Mouse (Mus musculus) olfactory bulb, adult 2 months (tissue): ENCODE results near the gene Mrpl16. TPM values are rescaled to one million over a fixed set of nuclear protein-coding genes. Genes with fewer than 3 reads are reported as not detected.

Experiments
- H3K27ac ChIP-seq: fragments of 200-500 bp; 2 replicates; pipeline ENCODE4 v1.5.1; 2012; ENCODE audit warnings: low read depth, low read length; ENCODE audit not compliant: insufficient read depth
- H3K4me1 ChIP-seq: fragments of 200-500 bp; 2 replicates; pipeline ENCODE4 v1.6.1; 2012; ENCODE audit warnings: low read length; ENCODE audit not compliant: control insufficient read depth, insufficient read depth
- H3K4me3 ChIP-seq: fragments of 200-500 bp; 2 replicates; pipeline ENCODE4 v1.5.1; 2012; ENCODE audit warnings: mild to moderate bottlenecking, low read depth, low read length, moderate library complexity; ENCODE audit not compliant: insufficient read depth
- CTCF ChIP-seq: fragments of 200-500 bp; IDR thresholded peaks from 2 replicates; pipeline ENCODE4 v1.5.1; 2012; ENCODE audit warnings: low read depth, mild to moderate bottlenecking, low read length, moderate library complexity; ENCODE audit not compliant: insufficient read depth
- POLR2A ChIP-seq: fragments of 200-500 bp; IDR thresholded peaks from 2 replicates; pipeline ENCODE4 v1.6.1; 2012; ENCODE audit warnings: mild to moderate bottlenecking, low read depth, low read length, moderate library complexity; ENCODE audit not compliant: insufficient read depth
- WGBS: fragments of 180-500 bp; shearing (Covaris S2); methylation state at CpG from one replicate; pipeline ENCODE4 v1.1.7; 2018; 5-methylcytosine and 5-hydroxymethylcytosine counted together
- polyA plus RNA-seq: library from polyadenylated mRNA; stranded (reverse); fragments of >200 nt; gene quantifications from 2 replicates; pipeline ENCODE4 v1.2.4, GENCODE M21; 2012; ENCODE audit warnings: low replicate concordance; ENCODE audit not compliant: missing spikeins, insufficient read depth, insufficient read length

Mrpl16 gene
- polyA plus RNA-seq, 1 experiment, result not detected

DNA sequence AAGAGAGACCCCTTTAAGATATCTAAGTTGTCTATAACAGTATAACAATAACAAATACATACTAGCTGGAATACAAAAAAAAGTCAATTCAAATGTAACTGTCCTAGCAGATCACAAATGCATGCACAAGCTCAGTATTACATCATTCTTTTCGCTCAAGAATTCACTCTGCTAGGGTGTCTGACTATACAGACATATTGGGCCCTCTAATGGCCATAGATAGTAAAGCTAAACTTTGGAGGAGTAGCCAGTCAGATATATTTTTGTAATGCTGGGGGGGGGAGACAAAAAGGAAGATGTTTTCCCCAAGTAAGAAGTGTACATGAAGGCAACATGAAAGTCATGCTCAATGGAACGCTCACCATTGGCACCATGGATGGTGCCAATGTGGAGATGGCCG is 5.1 kb upstream of the Mrpl16 start:
- Histone ChIP-seq H3K4me1 (no peaks in the 10 kb centered on the region), H3K27ac (no peak overlapping the region), H3K4me3 (no peak overlapping the region)
- WGBS, result 79% methylated on average over 3 of the region's 3 CpGs
- TF ChIP-seq POLR2A (no peak), CTCF (no peak)

- WGBS, result 61% methylated on average over 4 of the region's 4 CpGs
- Histone ChIP-seq H3K4me1 (no peaks in the 10 kb centered on the region), H3K4me3 (no peak overlapping the region), H3K27ac (no peak overlapping the region)
- TF ChIP-seq CTCF (no peak), POLR2A (no peak)
Measured at GRCm38 (mm10) chr19:11766413-11766812, 3.8 kb upstream of the Mrpl16 start.

GRCm38 (mm10) chr19:11768163-11768562 is 2.0 kb upstream of the Mrpl16 start:
- Histone ChIP-seq H3K4me1 (no peaks in the 10 kb centered on the region), H3K4me3 (no peak overlapping the region), H3K27ac (no peak overlapping the region)
- TF ChIP-seq POLR2A, result no peak
- no peak for TF ChIP-seq CTCF
- WGBS, result 10% methylated on average over 3 of the region's 3 CpGs

DNA sequence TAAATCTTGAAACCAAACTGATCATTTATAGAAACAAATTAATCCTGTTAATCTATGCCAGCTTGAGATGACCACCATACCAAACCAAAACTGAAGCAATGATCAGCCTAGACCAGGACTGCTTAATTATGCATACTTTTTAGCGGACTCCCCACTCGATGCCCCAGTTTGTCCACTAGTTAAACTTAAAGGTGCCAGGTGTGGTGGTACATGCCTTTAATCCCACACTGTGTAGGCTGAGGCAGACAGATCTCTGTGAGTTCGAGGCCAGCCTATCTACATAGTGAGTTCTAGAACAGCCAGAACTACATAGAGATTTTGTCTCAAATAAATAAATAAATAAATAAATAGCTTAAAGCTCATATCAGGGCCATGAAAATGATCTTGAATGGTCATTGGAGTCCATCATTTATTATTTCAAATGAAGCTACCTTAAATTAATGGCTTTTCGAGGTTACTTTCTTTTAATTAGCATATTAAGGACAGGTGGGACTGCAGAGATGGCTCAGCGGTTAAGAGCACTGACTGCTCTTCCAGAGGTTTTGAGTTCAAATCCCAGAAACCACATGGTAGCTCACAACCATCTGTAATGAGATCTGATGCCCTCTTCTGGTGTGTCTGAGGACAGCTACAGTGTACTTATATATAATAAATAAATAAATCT is 802 bp upstream of the Mrpl16 start:
- WGBS, result 91% methylated on average over 5 of the region's 5 CpGs
- Histone ChIP-seq H3K4me3 (no peak overlapping the region), H3K27ac (no peak overlapping the region), H3K4me1 (no peaks in the 10 kb centered on the region)
- TF ChIP-seq POLR2A (no peak), CTCF (no peak)

GRCm38 (mm10) chr19:11777191-11777865 is 7.1 kb downstream of the Mrpl16 start:
- Histone ChIP-seq H3K4me1 (no peaks in the 10 kb centered on the region), H3K27ac (no peak overlapping the region), H3K4me3 (no peak overlapping the region)
- TF ChIP-seq CTCF (no peak), POLR2A (no peak)
- WGBS, result 59% methylated on average over 7 of the region's 7 CpGs

GRCm38 (mm10) chr19:11785409-11786154 is 15.4 kb downstream of the Mrpl16 start:
- no peaks in the 10 kb centered on the region for H3K4me1 ChIP-seq
- 93% methylated on average over 14 of the region's 14 CpGs for WGBS
- TF ChIP-seq CTCF, result no peak
- TF ChIP-seq POLR2A, result no peak
- H3K27ac ChIP-seq, result no peak overlapping the region
- no peak overlapping the region for H3K4me3 ChIP-seq

GRCm38 (mm10) chr19:11787826-11788225 is 17.6 kb downstream of the Mrpl16 start:
- Histone ChIP-seq H3K4me1 (no peaks in the 10 kb centered on the region), H3K27ac (no peak overlapping the region), H3K4me3 (no peak overlapping the region)
- WGBS, result 91% methylated on average over 6 of the region's 6 CpGs
- no peak for TF ChIP-seq CTCF
- TF ChIP-seq POLR2A, result no peak

DNA sequence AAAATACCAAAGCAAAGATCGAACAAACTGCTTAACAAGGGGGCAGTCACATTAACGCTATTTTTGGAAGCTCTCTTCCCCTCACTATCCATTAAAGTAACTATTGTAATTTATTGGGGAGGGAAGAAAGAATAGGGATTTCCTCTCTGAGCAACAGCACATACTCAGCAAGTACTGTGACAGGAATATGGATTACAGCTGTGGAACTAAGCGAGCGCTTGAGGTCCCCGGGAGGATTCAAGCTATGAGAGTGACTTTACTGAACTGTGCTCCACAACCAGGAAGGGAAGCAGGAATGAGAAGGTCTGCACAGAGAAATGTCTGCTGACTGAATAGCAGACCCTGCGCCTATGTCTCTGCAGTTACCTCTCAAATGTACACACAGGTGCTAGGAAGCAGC is 18.7 kb downstream of the Mrpl16 start:
- Histone ChIP-seq H3K4me1 (no peaks in the 10 kb centered on the region), H3K27ac (no peak overlapping the region), H3K4me3 (no peak overlapping the region)
- no peak for TF ChIP-seq CTCF
- no peak for TF ChIP-seq POLR2A
- WGBS, result 72% methylated on average over 6 of the region's 6 CpGs

GRCm38 (mm10) chr19:11791825-11792224 is 21.6 kb downstream of the Mrpl16 start:
- Histone ChIP-seq H3K4me1 (no peaks in the 10 kb centered on the region), H3K4me3 (no peak overlapping the region), H3K27ac (no peak overlapping the region)
- 65% methylated on average over 5 of the region's 5 CpGs for WGBS
- TF ChIP-seq POLR2A (no peak), CTCF (no peak)
